Mouse (Mus musculus): ENCODE measurements around the gene Dexi. TPM values are rescaled to one million over a fixed set of nuclear protein-coding genes. Genes with fewer than 3 reads are reported as not detected.
A peak's percentile ranks its signal among the peaks of the same experiment; 100 is the strongest.

The Dexi gene
- polyA plus RNA-seq, 1 experiment from 2014 or later = 22.1 TPM

- Histone ChIP-seq H3K27me3 (ENCODE audit: insufficient read depth, poor library complexity, severe bottlenecking) (no peaks in the 10 kb centered on the region), H3K4me1 (replicated peaks) (no peaks in the 10 kb centered on the region), H3K4me3 (no peak overlapping the region), H3K27ac (no peak overlapping the region), H3K9me3 (no peaks in the 10 kb centered on the region), H3K36me3 (no peaks in the 10 kb centered on the region)
- 62% methylated on average over 14 of the region's 14 CpGs for WGBS
- no peak for DNase-seq (ENCODE audit: low spot score)
These were observed 32.2 kb downstream of the Dexi start for GRCm38 (mm10) chr16:10510477-10511133.

GRCm38 (mm10) chr16:10508691-10509090 lies 34.2 kb downstream of the Dexi start:
- Histone ChIP-seq H3K36me3 (no peaks in the 10 kb centered on the region), H3K27ac (no peak overlapping the region), H3K4me1 (replicated peaks) (no peaks in the 10 kb centered on the region), H3K4me3 (no peak overlapping the region), H3K27me3 (ENCODE audit: insufficient read depth, poor library complexity, severe bottlenecking) (no peaks in the 10 kb centered on the region), H3K9me3 (no peaks in the 10 kb centered on the region)
- no peak for DNase-seq (ENCODE audit: low spot score)
- 70% methylated on average over 6 of the region's 6 CpGs for WGBS

GRCm38 (mm10) chr16:10507445-10507844 lies 35.4 kb downstream of the Dexi start:
- DNase-seq (ENCODE audit: low spot score) = no peak

GRCm38 (mm10) chr16:10503058-10503457 lies 39.8 kb downstream of the Dexi start:
- Histone ChIP-seq H3K36me3 (no peaks in the 10 kb centered on the region), H3K27me3 (ENCODE audit: insufficient read depth, poor library complexity, severe bottlenecking) (no peaks in the 10 kb centered on the region; the same call in 1 of the 2 replicates), H3K4me3 (no peak overlapping the region), H3K9me3 (no peaks in the 10 kb centered on the region), H3K4me1 (replicated peaks) (peaks cover 3% of the 10 kb centered on the region; the same call in 1 of the 2 replicates), H3K27ac (no peak overlapping the region)
- WGBS = 69% methylated on average over 2 of the region's 2 CpGs
- DNase-seq (ENCODE audit: low spot score) = no peak

More at GRCm38 (mm10) chr16:10507445-10507844, 35.4 kb downstream of the Dexi start:
- 77% methylated on average over 4 of the region's 4 CpGs for WGBS
- no peaks in the 10 kb centered on the region for H3K27me3 ChIP-seq (ENCODE audit: insufficient read depth, poor library complexity, severe bottlenecking)
- H3K27ac ChIP-seq = no peak overlapping the region
- H3K4me1 ChIP-seq (replicated peaks) = no peaks in the 10 kb centered on the region
- H3K9me3 ChIP-seq = no peaks in the 10 kb centered on the region
- H3K4me3 ChIP-seq = no peak overlapping the region
- H3K36me3 ChIP-seq = no peaks in the 10 kb centered on the region

GRCm38 (mm10) chr16:10501865-10502264 lies 41.0 kb downstream of the Dexi start:
- H3K9me3 ChIP-seq = no peaks in the 10 kb centered on the region
- H3K4me1 ChIP-seq (replicated peaks) = peaks cover 3% of the 10 kb centered on the region; the same call in 1 of the 2 replicates
- H3K27ac ChIP-seq = no peak overlapping the region
- no peaks in the 10 kb centered on the region; the same call in 1 of the 2 replicates for H3K27me3 ChIP-seq (ENCODE audit: insufficient read depth, poor library complexity, severe bottlenecking)
- H3K36me3 ChIP-seq = no peaks in the 10 kb centered on the region
- 15% methylated on average over 8 of the region's 8 CpGs for WGBS
- H3K4me3 ChIP-seq = no peak overlapping the region
- peak; percentile 68 for DNase-seq (ENCODE audit: low spot score)

GRCm38 (mm10) chr16:10499122-10499521 lies 43.7 kb downstream of the Dexi start:
- H3K27me3 ChIP-seq (ENCODE audit: insufficient read depth, poor library complexity, severe bottlenecking) = no peaks in the 10 kb centered on the region; the same call in 1 of the 2 replicates
- no peaks in the 10 kb centered on the region for H3K9me3 ChIP-seq
- no peak overlapping the region for H3K4me3 ChIP-seq
- no peak for DNase-seq (ENCODE audit: low spot score)
- no peak overlapping the region for H3K27ac ChIP-seq
- no peaks in the 10 kb centered on the region for H3K36me3 ChIP-seq
- H3K4me1 ChIP-seq (replicated peaks) = peaks cover 3% of the 10 kb centered on the region; the same call in 1 of the 2 replicates
- 57% methylated on average over 1 of the region's 1 CpGs for WGBS

GRCm38 (mm10) chr16:10498096-10498602 lies 44.7 kb downstream of the Dexi start:
- H3K36me3 ChIP-seq = no peaks in the 10 kb centered on the region
- no peak overlapping the region for H3K27ac ChIP-seq
- 79% methylated on average over 5 of the region's 5 CpGs for whole genome bisulfite sequencing
- no peaks in the 10 kb centered on the region; the same call in 1 of the 2 replicates for H3K27me3 ChIP-seq (ENCODE audit: insufficient read depth, poor library complexity, severe bottlenecking)
- H3K9me3 ChIP-seq = no peaks in the 10 kb centered on the region
- H3K4me3 ChIP-seq = no peak overlapping the region
- no peak for DNase-seq (ENCODE audit: low spot score)
- peaks cover 3% of the 10 kb centered on the region; the same call in 1 of the 2 replicates for H3K4me1 ChIP-seq (replicated peaks)

GRCm38 (mm10) chr16:10495824-10496298 lies 47.0 kb downstream of the Dexi start:
- WGBS = 72% methylated on average over 2 of the region's 2 CpGs
- no peak for DNase-seq (ENCODE audit: low spot score)
- H3K4me1 ChIP-seq (replicated peaks) = no peaks in the 10 kb centered on the region
- H3K9me3 ChIP-seq = no peaks in the 10 kb centered on the region
- H3K4me3 ChIP-seq = no peak overlapping the region
- H3K27me3 ChIP-seq (ENCODE audit: insufficient read depth, poor library complexity, severe bottlenecking) = 0 out of 2 replicates have a peak, but pooled peaks cover under 1% of the 10 kb centered on the region
- H3K27ac ChIP-seq = no peak overlapping the region
- no peaks in the 10 kb centered on the region for H3K36me3 ChIP-seq

GRCm38 (mm10) chr16:10492587-10492986 lies 50.3 kb downstream of the Dexi start:
- Histone ChIP-seq H3K9me3 (no peaks in the 10 kb centered on the region), H3K4me1 (replicated peaks) (peaks cover 9% of the 10 kb centered on the region), H3K36me3 (no peaks in the 10 kb centered on the region), H3K4me3 (no peak overlapping the region), H3K27me3 (ENCODE audit: insufficient read depth, poor library complexity, severe bottlenecking) (peaks cover 18% of the 10 kb centered on the region; the same call in 1 of the 2 replicates), H3K27ac (no peak overlapping the region)
- 86% methylated on average over 3 of the region's 3 CpGs for WGBS
- DNase-seq (ENCODE audit: low spot score) = no peak

GRCm38 (mm10) chr16:10491716-10492115 lies 51.1 kb downstream of the Dexi start:
- Histone ChIP-seq H3K27ac (no peak overlapping the region), H3K36me3 (no peaks in the 10 kb centered on the region), H3K4me3 (no peak overlapping the region), H3K27me3 (ENCODE audit: insufficient read depth, poor library complexity, severe bottlenecking) (peaks cover 18% of the 10 kb centered on the region; the same call in 1 of the 2 replicates), H3K9me3 (no peaks in the 10 kb centered on the region), H3K4me1 (replicated peaks) (peaks cover 9% of the 10 kb centered on the region)
- DNase-seq (ENCODE audit: low spot score) = no peak
- WGBS = 87% methylated on average over 4 of the region's 4 CpGs

GRCm38 (mm10) chr16:10490503-10491150 lies 52.2 kb downstream of the Dexi start:
- 86% methylated on average over 18 of the region's 18 CpGs for whole genome bisulfite sequencing
- Histone ChIP-seq H3K36me3 (no peaks in the 10 kb centered on the region), H3K27ac (no peak overlapping the region)

GRCm38 (mm10) chr16:10489904-10490457 lies 52.9 kb downstream of the Dexi start:
- 38% methylated on average over 13 of the region's 14 CpGs for WGBS
- H3K4me1 ChIP-seq (replicated peaks) = peaks cover 9% of the 10 kb centered on the region
- no peak for DNase-seq (ENCODE audit: low spot score)
- no peak overlapping the region; the same call in 1 of the 2 replicates for H3K27ac ChIP-seq
- H3K4me3 ChIP-seq = peak overlapping the region; percentile 26
- no peaks in the 10 kb centered on the region for H3K9me3 ChIP-seq
- no peaks in the 10 kb centered on the region for H3K36me3 ChIP-seq
- peaks cover 18% of the 10 kb centered on the region; the same call in 1 of the 2 replicates for H3K27me3 ChIP-seq (ENCODE audit: insufficient read depth, poor library complexity, severe bottlenecking)

More at GRCm38 (mm10) chr16:10490503-10491150, 52.2 kb downstream of the Dexi start:
- no peak overlapping the region for H3K4me3 ChIP-seq
- H3K4me1 ChIP-seq (replicated peaks) = peaks cover 9% of the 10 kb centered on the region
- H3K27me3 ChIP-seq (ENCODE audit: insufficient read depth, poor library complexity, severe bottlenecking) = peaks cover 18% of the 10 kb centered on the region; the same call in 1 of the 2 replicates
- no peaks in the 10 kb centered on the region for H3K9me3 ChIP-seq
- no peak for DNase-seq (ENCODE audit: low spot score)
